Mouse (Mus musculus) megakaryocyte, embryonic 14.5 days (primary cell): ENCODE measurements around the gene Mapk14.

ENCODE experiments used
- FLI1 ChIP-seq: IDR thresholded peaks from 2 replicates; pipeline ENCODE4 v1.6.1; 2012; ENCODE audit warnings: low read length, inconsistent platforms, mixed read lengths
- GATA1 ChIP-seq: IDR thresholded peaks from 3 replicates; pipeline ENCODE4 v1.6.1; 2012; ENCODE audit warnings: mixed read lengths, low read length, inconsistent platforms, borderline replicate concordance

DNA sequence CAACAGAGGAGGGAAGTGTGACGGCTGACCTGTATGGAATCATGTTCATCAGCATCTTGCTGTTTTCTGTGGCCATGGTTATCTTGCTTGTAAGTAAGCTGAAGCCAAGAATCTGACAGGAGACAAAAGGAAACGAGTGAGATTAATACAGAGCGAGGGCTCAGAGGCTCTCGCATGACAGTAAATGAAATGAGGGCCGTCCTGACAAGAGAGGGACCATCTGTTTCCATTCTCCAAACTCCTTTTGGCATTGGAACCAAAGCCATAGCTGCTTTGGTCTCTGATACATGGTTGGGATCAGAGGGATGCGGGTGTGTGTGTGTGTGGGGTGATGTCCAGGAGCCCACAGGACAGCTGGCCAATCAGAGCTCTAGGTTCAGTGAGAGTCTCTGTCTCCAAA is 31.6 kb upstream of the Mapk14 start:
- no peak for TF ChIP-seq GATA1
- TF ChIP-seq FLI1, result no peak
